Mouse (Mus musculus): ENCODE measurements around the gene Ppp1r12b. TPM values are rescaled to one million over a fixed set of nuclear protein-coding genes. Genes with fewer than 3 reads are reported as not detected.

The Ppp1r12b gene
- polyA plus RNA-seq, 1 experiment from 2014 or later: 15.1 TPM

GRCm38 (mm10) chr1:134784911-134785310, 170.8 kb downstream of the Ppp1r12b start:
- no peak overlapping the region for H3K4me3 ChIP-seq
- no peaks in the 10 kb centered on the region for H3K27me3 ChIP-seq
- no peaks in the 10 kb centered on the region for H3K4me1 ChIP-seq (replicated peaks)
- no peak for ATAC-seq (ENCODE audit: low FRiP score, low read depth)
- H3K4me2 ChIP-seq: no peak overlapping the region
- H3K9me3 ChIP-seq: no peaks in the 10 kb centered on the region
- H3K36me3 ChIP-seq: no peaks in the 10 kb centered on the region
- no peak overlapping the region for H3K9ac ChIP-seq
- WGBS: 83% methylated on average over 1 of the region's 1 CpGs
- no peak overlapping the region for H3K27ac ChIP-seq (replicated peaks)

- ATAC-seq (ENCODE audit: low FRiP score, low read depth): no peak
- no peak overlapping the region for H3K9ac ChIP-seq
- H3K27me3 ChIP-seq: no peaks in the 10 kb centered on the region
- no peaks in the 10 kb centered on the region for H3K9me3 ChIP-seq
- H3K4me1 ChIP-seq (replicated peaks): no peaks in the 10 kb centered on the region
- H3K4me2 ChIP-seq: no peak overlapping the region
- 65% methylated on average over 6 of the region's 6 CpGs for WGBS
- H3K36me3 ChIP-seq: no peaks in the 10 kb centered on the region
- H3K4me3 ChIP-seq: no peak overlapping the region
- H3K27ac ChIP-seq (replicated peaks): no peak overlapping the region
These were observed 171.3 kb downstream of the Ppp1r12b start for GRCm38 (mm10) chr1:134784481-134784880.

- no peaks in the 10 kb centered on the region for H3K36me3 ChIP-seq
- H3K9ac ChIP-seq: no peak overlapping the region
- H3K27ac ChIP-seq (replicated peaks): no peak overlapping the region
- H3K4me2 ChIP-seq: no peak overlapping the region
- ATAC-seq (ENCODE audit: low FRiP score, low read depth): no peak
- no peaks in the 10 kb centered on the region for H3K27me3 ChIP-seq
- no peaks in the 10 kb centered on the region for H3K9me3 ChIP-seq
- no peak overlapping the region for H3K4me3 ChIP-seq
- WGBS: 89% methylated on average over 4 of the region's 4 CpGs
- no peaks in the 10 kb centered on the region for H3K4me1 ChIP-seq (replicated peaks)
These were observed 171.8 kb downstream of the Ppp1r12b start for GRCm38 (mm10) chr1:134783958-134784357.

- Histone ChIP-seq H3K27me3 (no peaks in the 10 kb centered on the region), H3K36me3 (no peaks in the 10 kb centered on the region), H3K4me1 (replicated peaks) (no peaks in the 10 kb centered on the region), H3K9me3 (no peaks in the 10 kb centered on the region), H3K27ac (replicated peaks) (no peak overlapping the region), H3K9ac (no peak overlapping the region), H3K4me2 (no peak overlapping the region), H3K4me3 (no peak overlapping the region)
- no peak for ATAC-seq (ENCODE audit: low FRiP score, low read depth)
- WGBS: 86% methylated on average over 5 of the region's 5 CpGs
These were observed 172.9 kb downstream of the Ppp1r12b start for GRCm38 (mm10) chr1:134782797-134783196.

GRCm38 (mm10) chr1:134777936-134778548, 177.7 kb downstream of the Ppp1r12b start:
- Histone ChIP-seq H3K27ac (replicated peaks) (no peak overlapping the region), H3K4me3 (no peak overlapping the region), H3K4me2 (no peak overlapping the region), H3K36me3 (0 out of 2 replicates have a peak, but pooled peaks cover 8% of the 10 kb centered on the region), H3K4me1 (replicated peaks) (no peaks in the 10 kb centered on the region), H3K9me3 (no peaks in the 10 kb centered on the region), H3K27me3 (no peaks in the 10 kb centered on the region), H3K9ac (no peak overlapping the region)
- WGBS: 76% methylated on average over 13 of the region's 13 CpGs
- no peak for ATAC-seq (ENCODE audit: low FRiP score, low read depth)

- Histone ChIP-seq H3K9ac (no peak overlapping the region), H3K4me2 (no peak overlapping the region), H3K4me3 (no peak overlapping the region), H3K9me3 (no peaks in the 10 kb centered on the region), H3K36me3 (0 out of 2 replicates have a peak, but pooled peaks cover 12% of the 10 kb centered on the region), H3K27me3 (no peaks in the 10 kb centered on the region), H3K4me1 (replicated peaks) (no peaks in the 10 kb centered on the region), H3K27ac (replicated peaks) (no peak overlapping the region)
- ATAC-seq (ENCODE audit: low FRiP score, low read depth): no peak
- 88% methylated on average over 12 of the region's 12 CpGs for WGBS
These were observed 178.4 kb downstream of the Ppp1r12b start for GRCm38 (mm10) chr1:134777201-134777885.

- 0 out of 2 replicates have a peak, but pooled peaks cover 17% of the 10 kb centered on the region for H3K36me3 ChIP-seq
- no peak for ATAC-seq (ENCODE audit: low FRiP score, low read depth)
These were observed 180.1 kb downstream of the Ppp1r12b start for GRCm38 (mm10) chr1:134775631-134776030.

GRCm38 (mm10) chr1:134774728-134775287, 180.9 kb downstream of the Ppp1r12b start:
- no peak for ATAC-seq (ENCODE audit: low FRiP score, low read depth)
- Histone ChIP-seq H3K9me3 (no peaks in the 10 kb centered on the region), H3K36me3 (0 out of 2 replicates have a peak, but pooled peaks cover 17% of the 10 kb centered on the region), H3K4me1 (replicated peaks) (no peaks in the 10 kb centered on the region), H3K4me3 (no peak overlapping the region), H3K4me2 (no peak overlapping the region), H3K9ac (no peak overlapping the region), H3K27ac (replicated peaks) (no peak overlapping the region), H3K27me3 (no peaks in the 10 kb centered on the region)
- WGBS: 49% methylated on average over 6 of the region's 6 CpGs

More at GRCm38 (mm10) chr1:134775631-134776030, 180.1 kb downstream of the Ppp1r12b start:
- no peaks in the 10 kb centered on the region for H3K27me3 ChIP-seq
- H3K4me3 ChIP-seq: no peak overlapping the region
- WGBS: 54% methylated on average over 3 of the region's 3 CpGs
- no peaks in the 10 kb centered on the region for H3K9me3 ChIP-seq
- H3K4me1 ChIP-seq (replicated peaks): no peaks in the 10 kb centered on the region
- no peak overlapping the region for H3K4me2 ChIP-seq
- no peak overlapping the region for H3K27ac ChIP-seq (replicated peaks)
- H3K9ac ChIP-seq: no peak overlapping the region

- 57% methylated on average over 2 of the region's 2 CpGs for WGBS
- H3K9me3 ChIP-seq: no peaks in the 10 kb centered on the region
- H3K27ac ChIP-seq (replicated peaks): no peak overlapping the region
These were observed 181.5 kb downstream of the Ppp1r12b start for GRCm38 (mm10) chr1:134774247-134774646.

GRCm38 (mm10) chr1:134773256-134773655, 182.5 kb downstream of the Ppp1r12b start:
- no peak for ATAC-seq (ENCODE audit: low FRiP score, low read depth)
- no peaks in the 10 kb centered on the region for H3K4me1 ChIP-seq (replicated peaks)
- no peak overlapping the region for H3K9ac ChIP-seq
- no peaks in the 10 kb centered on the region for H3K9me3 ChIP-seq
- no peak overlapping the region for H3K4me2 ChIP-seq
- H3K27ac ChIP-seq (replicated peaks): no peak overlapping the region
- 0 out of 2 replicates have a peak, but pooled peaks cover 17% of the 10 kb centered on the region for H3K36me3 ChIP-seq
- H3K27me3 ChIP-seq: no peaks in the 10 kb centered on the region
- no peak overlapping the region for H3K4me3 ChIP-seq
- WGBS: 47% methylated on average over 12 of the region's 12 CpGs

More at GRCm38 (mm10) chr1:134774247-134774646, 181.5 kb downstream of the Ppp1r12b start:
- Histone ChIP-seq H3K36me3 (0 out of 2 replicates have a peak, but pooled peaks cover 17% of the 10 kb centered on the region), H3K4me1 (replicated peaks) (no peaks in the 10 kb centered on the region), H3K4me2 (no peak overlapping the region), H3K4me3 (no peak overlapping the region), H3K9ac (no peak overlapping the region), H3K27me3 (no peaks in the 10 kb centered on the region)
- ATAC-seq (ENCODE audit: low FRiP score, low read depth): no peak

GRCm38 (mm10) chr1:134772821-134773220, 182.9 kb downstream of the Ppp1r12b start:
- Histone ChIP-seq H3K27me3 (no peaks in the 10 kb centered on the region), H3K27ac (replicated peaks) (no peak overlapping the region), H3K4me3 (no peak overlapping the region), H3K36me3 (peaks cover 18% of the 10 kb centered on the region; the same call in 1 of the 2 replicates), H3K4me1 (replicated peaks) (no peaks in the 10 kb centered on the region), H3K4me2 (no peak overlapping the region), H3K9ac (no peak overlapping the region), H3K9me3 (no peaks in the 10 kb centered on the region)
- no peak for ATAC-seq (ENCODE audit: low FRiP score, low read depth)
- WGBS: 86% methylated on average over 3 of the region's 3 CpGs

GRCm38 (mm10) chr1:134771999-134772398, 183.7 kb downstream of the Ppp1r12b start:
- 89% methylated on average over 7 of the region's 7 CpGs for WGBS
- Histone ChIP-seq H3K4me3 (no peak overlapping the region), H3K9me3 (no peaks in the 10 kb centered on the region), H3K27me3 (no peaks in the 10 kb centered on the region), H3K36me3 (peaks cover 21% of the 10 kb centered on the region; the same call in 1 of the 2 replicates), H3K4me2 (no peak overlapping the region), H3K27ac (replicated peaks) (no peak overlapping the region), H3K4me1 (replicated peaks) (no peaks in the 10 kb centered on the region), H3K9ac (no peak overlapping the region)
- no peak for ATAC-seq (ENCODE audit: low FRiP score, low read depth)

Data from hindbrain, embryonic 15.5 days (tissue).